Mouse (Mus musculus): ENCODE measurements at regions not wholly inside any gene's neighbourhood (a gene's known extent, or its start where the extent isn't known, plus 50 kb on each side); places are given as distances from the start of the nearest gene placed in this dataset.

DNA sequence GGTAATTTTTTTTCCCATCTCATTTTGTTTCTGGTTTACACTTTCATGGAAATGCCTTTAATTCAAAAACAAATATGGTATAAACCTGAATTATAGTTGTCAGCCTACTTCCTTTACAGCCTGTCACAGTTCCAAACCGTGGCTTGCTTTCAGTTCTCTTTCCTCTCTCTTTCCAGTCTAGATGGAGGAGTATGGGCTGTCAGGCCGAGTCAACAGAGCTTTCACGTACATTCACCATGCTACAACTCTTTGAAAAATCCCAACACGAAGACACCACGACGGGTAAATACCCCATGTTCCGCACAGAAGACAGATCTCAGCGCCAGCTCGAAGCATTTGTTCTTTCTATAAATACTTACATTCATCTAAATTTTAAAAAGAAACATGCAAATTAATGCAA is 125.2 kb upstream of the Ufm1 start:
- Histone ChIP-seq H3K9me3 (ENCODE audit: control insufficient read depth) (no peaks in the 10 kb centered on the region), H3K27me3 (replicated peaks; ENCODE audit: control insufficient read depth, insufficient read depth, low read length) (no peaks in the 10 kb centered on the region), H3K4me1 (replicated peaks; ENCODE audit: control insufficient read depth, insufficient read depth, low read length) (no peaks in the 10 kb centered on the region), H3K36me3 (ENCODE audit: control insufficient read depth, insufficient read depth) (no peaks in the 10 kb centered on the region), H3K27ac (ENCODE audit: low read depth, low read length) (no peak overlapping the region), H3K4me2 (replicated peaks; ENCODE audit: low read depth) (no peak overlapping the region), H3K4me3 (ENCODE audit: low read depth, low read length) (no peak overlapping the region), H3K9ac (ENCODE audit: low read depth, low read length) (no peak overlapping the region)
- WGBS = 77% methylated on average over 9 of the region's 9 CpGs
- TF ChIP-seq CTCF (IDR thresholded peaks at IDR 0.05; ENCODE audit: low read depth) = no peak
- ATAC-seq = no peak

GRCm38 (mm10) chr3:53988256-53988655 is 124.6 kb upstream of the Ufm1 start:
- H3K9me3 ChIP-seq (ENCODE audit: control insufficient read depth) = no peaks in the 10 kb centered on the region
- no peak overlapping the region for H3K9ac ChIP-seq (ENCODE audit: low read depth, low read length)
- H3K27me3 ChIP-seq (replicated peaks; ENCODE audit: control insufficient read depth, insufficient read depth, low read length) = no peaks in the 10 kb centered on the region
- no peaks in the 10 kb centered on the region for H3K36me3 ChIP-seq (ENCODE audit: control insufficient read depth, insufficient read depth)
- no peak overlapping the region for H3K27ac ChIP-seq (ENCODE audit: low read depth, low read length)
- no peak overlapping the region for H3K4me2 ChIP-seq (replicated peaks; ENCODE audit: low read depth)
- ATAC-seq = no peak
- H3K4me1 ChIP-seq (replicated peaks; ENCODE audit: control insufficient read depth, insufficient read depth, low read length) = no peaks in the 10 kb centered on the region
- 88% methylated on average over 7 of the region's 7 CpGs for WGBS
- TF ChIP-seq CTCF (IDR thresholded peaks at IDR 0.05; ENCODE audit: low read depth) = no peak
- no peak overlapping the region for H3K4me3 ChIP-seq (ENCODE audit: low read depth, low read length)

- H3K9ac ChIP-seq (ENCODE audit: low read depth, low read length) = no peak overlapping the region
- H3K4me3 ChIP-seq (ENCODE audit: low read depth, low read length) = no peak overlapping the region
- 81% methylated on average over 2 of the region's 2 CpGs for WGBS
- no peak for ATAC-seq
- no peaks in the 10 kb centered on the region for H3K27me3 ChIP-seq (replicated peaks; ENCODE audit: control insufficient read depth, insufficient read depth, low read length)
- no peaks in the 10 kb centered on the region for H3K36me3 ChIP-seq (ENCODE audit: control insufficient read depth, insufficient read depth)
- no peak for TF ChIP-seq CTCF (IDR thresholded peaks at IDR 0.05; ENCODE audit: low read depth)
- no peaks in the 10 kb centered on the region for H3K4me1 ChIP-seq (replicated peaks; ENCODE audit: control insufficient read depth, insufficient read depth, low read length)
- no peaks in the 10 kb centered on the region for H3K9me3 ChIP-seq (ENCODE audit: control insufficient read depth)
- H3K27ac ChIP-seq (ENCODE audit: low read depth, low read length) = no peak overlapping the region
- no peak overlapping the region for H3K4me2 ChIP-seq (replicated peaks; ENCODE audit: low read depth)
These were observed 123.7 kb upstream of the Ufm1 start for GRCm38 (mm10) chr3:53987316-53987715.

DNA sequence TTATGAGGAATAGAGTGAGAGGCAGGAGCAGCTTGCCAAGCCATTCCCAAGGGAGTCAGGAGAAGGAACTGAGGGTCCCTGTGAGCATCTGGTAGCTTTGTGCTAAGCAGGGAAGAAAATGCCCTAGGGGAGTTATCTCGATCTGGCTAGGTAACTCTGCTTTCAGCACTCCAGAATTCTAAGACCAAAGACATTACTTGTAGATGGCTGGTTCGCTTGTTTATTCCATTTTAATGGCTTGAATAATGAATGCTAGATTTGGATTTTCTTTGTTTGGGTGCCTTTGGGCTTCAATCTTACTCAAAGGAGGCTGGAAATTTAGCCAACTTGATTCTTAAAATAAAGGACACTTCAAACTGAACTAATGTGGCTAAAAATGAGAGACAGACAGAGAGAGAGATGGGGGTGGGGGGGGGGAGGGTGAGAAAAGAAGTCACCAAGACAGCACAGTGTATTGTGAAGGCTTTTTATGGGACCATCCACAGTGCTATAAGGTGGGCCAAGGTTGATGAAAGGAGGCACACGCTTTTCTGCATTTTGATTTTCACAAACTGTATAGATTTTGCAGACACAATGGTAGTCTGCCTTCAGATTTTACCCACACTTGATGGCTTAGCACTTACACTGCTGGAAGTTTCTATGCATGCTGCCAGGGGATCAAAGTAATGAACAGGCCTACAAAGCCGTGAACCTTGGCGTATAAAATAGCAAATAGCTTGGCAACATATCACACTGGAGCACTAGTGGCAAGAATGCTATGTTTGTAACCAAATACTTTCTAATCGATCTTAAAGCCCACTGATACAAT is 121.3 kb upstream of the Ufm1 start:
- no peaks in the 10 kb centered on the region for H3K9me3 ChIP-seq (ENCODE audit: control insufficient read depth)
- H3K4me3 ChIP-seq (ENCODE audit: low read depth, low read length) = no peak overlapping the region
- WGBS = 93% methylated on average over 6 of the region's 6 CpGs
- H3K9ac ChIP-seq (ENCODE audit: low read depth, low read length) = no peak overlapping the region
- ATAC-seq = no peak
- no peaks in the 10 kb centered on the region for H3K36me3 ChIP-seq (ENCODE audit: control insufficient read depth, insufficient read depth)
- H3K4me2 ChIP-seq (replicated peaks; ENCODE audit: low read depth) = no peak overlapping the region
- no peak for TF ChIP-seq CTCF (IDR thresholded peaks at IDR 0.05; ENCODE audit: low read depth)
- no peaks in the 10 kb centered on the region for H3K27me3 ChIP-seq (replicated peaks; ENCODE audit: control insufficient read depth, insufficient read depth, low read length)
- no peak overlapping the region for H3K27ac ChIP-seq (ENCODE audit: low read depth, low read length)
- H3K4me1 ChIP-seq (replicated peaks; ENCODE audit: control insufficient read depth, insufficient read depth, low read length) = no peaks in the 10 kb centered on the region

DNA sequence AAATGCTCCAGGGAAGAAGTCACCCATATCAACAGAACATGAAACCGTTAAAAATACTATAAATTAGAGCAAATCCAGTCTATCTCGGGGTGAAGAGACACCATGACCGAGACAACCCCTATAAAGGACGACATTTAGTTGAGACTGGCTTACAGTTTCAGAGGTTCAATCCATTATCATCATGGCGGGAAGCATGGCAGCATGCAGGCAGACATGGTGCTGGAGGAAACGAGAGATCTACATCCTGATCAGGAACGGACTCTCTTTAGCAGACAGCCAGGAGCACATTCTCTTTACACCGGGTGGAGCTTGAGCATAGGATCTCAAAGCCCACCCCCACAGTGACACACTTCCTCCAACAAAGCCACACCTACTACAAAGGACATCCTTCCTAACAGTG is 118.7 kb upstream of the Ufm1 start:
- Histone ChIP-seq H3K4me1 (replicated peaks; ENCODE audit: control insufficient read depth, insufficient read depth, low read length) (no peaks in the 10 kb centered on the region), H3K9me3 (ENCODE audit: control insufficient read depth) (no peaks in the 10 kb centered on the region), H3K27ac (ENCODE audit: low read depth, low read length) (no peak overlapping the region), H3K4me3 (ENCODE audit: low read depth, low read length) (no peak overlapping the region), H3K4me2 (replicated peaks; ENCODE audit: low read depth) (no peak overlapping the region), H3K27me3 (replicated peaks; ENCODE audit: control insufficient read depth, insufficient read depth, low read length) (no peaks in the 10 kb centered on the region), H3K9ac (ENCODE audit: low read depth, low read length) (no peak overlapping the region), H3K36me3 (ENCODE audit: control insufficient read depth, insufficient read depth) (no peaks in the 10 kb centered on the region)
- TF ChIP-seq CTCF (IDR thresholded peaks at IDR 0.05; ENCODE audit: low read depth) = no peak
- ATAC-seq = no peak
- WGBS = 95% methylated on average over 8 of the region's 8 CpGs

GRCm38 (mm10) chr3:53981585-53981984 is 118.0 kb upstream of the Ufm1 start:
- Histone ChIP-seq H3K27ac (ENCODE audit: low read depth, low read length) (no peak overlapping the region), H3K4me2 (replicated peaks; ENCODE audit: low read depth) (no peak overlapping the region), H3K9ac (ENCODE audit: low read depth, low read length) (no peak overlapping the region), H3K27me3 (replicated peaks; ENCODE audit: control insufficient read depth, insufficient read depth, low read length) (no peaks in the 10 kb centered on the region), H3K9me3 (ENCODE audit: control insufficient read depth) (no peaks in the 10 kb centered on the region), H3K4me3 (ENCODE audit: low read depth, low read length) (no peak overlapping the region), H3K36me3 (ENCODE audit: control insufficient read depth, insufficient read depth) (no peaks in the 10 kb centered on the region), H3K4me1 (replicated peaks; ENCODE audit: control insufficient read depth, insufficient read depth, low read length) (no peaks in the 10 kb centered on the region)
- ATAC-seq = no peak
- TF ChIP-seq CTCF (IDR thresholded peaks at IDR 0.05; ENCODE audit: low read depth) = no peak

All from intestine, postnatal 0 days (tissue).